Mouse (Mus musculus) midbrain, embryonic 14.5 days (tissue): ENCODE measurements around the gene Mocs1. TPM values are rescaled to one million over a fixed set of nuclear protein-coding genes. Genes with fewer than 3 reads are reported as not detected.
"Not testable (repeated sequence)": the region's sequence is repeated elsewhere in the genome, so short reads cannot be mapped to it uniquely, and the experiment has no call there.

Source experiments
- ATAC-seq: fragments of 200-750 bp; cut with Nextera tagmentation; 2 replicates; pipeline ENCODE4 v1.8.0; 2017; ENCODE audit warnings: moderate number of reproducible peaks, moderate library complexity; ENCODE audit not compliant: low FRiP score, low TSS enrichment
- DNase-seq: peaks from one replicate; pipeline ENCODE4 v3.0.0-alpha.2; 2015
- H3K27ac ChIP-seq: fragments of 300-500 bp; sonication (generic); replicated peaks from 2 replicates; pipeline ENCODE4 v1.5.1; 2014; ENCODE audit warnings: mild to moderate bottlenecking, low read depth, low read length, moderate library complexity
- H3K27me3 ChIP-seq: fragments of 300-500 bp; sonication (generic); 2 replicates; pipeline ENCODE4 v1.6.1; 2014; ENCODE audit warnings: low read length, control low read depth, mixed read lengths; ENCODE audit not compliant: control insufficient read depth, insufficient read depth
- H3K36me3 ChIP-seq: fragments of 300-500 bp; sonication (generic); 2 replicates; pipeline ENCODE4 v1.6.1; 2014; ENCODE audit warnings: low read length, control low read depth; ENCODE audit not compliant: control insufficient read depth, insufficient read depth
- H3K4me1 ChIP-seq: fragments of 300-500 bp; sonication (generic); 2 replicates; pipeline ENCODE4 v1.6.1; 2014; ENCODE audit warnings: mild to moderate bottlenecking, antibody characterized with exemption, low read length, control low read depth; ENCODE audit not compliant: control insufficient read depth, insufficient read depth
- H3K4me2 ChIP-seq: fragments of 300-500 bp; sonication (generic); 2 replicates; pipeline ENCODE4 v1.6.1; 2014; ENCODE audit warnings: mild to moderate bottlenecking, low read length, moderate library complexity
- H3K4me3 ChIP-seq: fragments of 300-500 bp; sonication (generic); replicated peaks from 2 replicates; pipeline ENCODE4 v1.5.1; 2014; ENCODE audit warnings: low read depth, low read length
- H3K9ac ChIP-seq: fragments of 300-500 bp; sonication (generic); replicated peaks from 2 replicates; pipeline ENCODE4 v1.6.1; 2014; ENCODE audit warnings: mild to moderate bottlenecking, low read length, moderate library complexity
- H3K9me3 ChIP-seq: fragments of 300-500 bp; sonication (generic); 2 replicates; pipeline ENCODE4 v1.6.1; 2016; ENCODE audit warnings: low read length, control low read depth, mixed read lengths; ENCODE audit not compliant: control insufficient read depth
- WGBS: fragments of 180-500 bp; shearing (Covaris S2); extraction: QIAGEN DNeasy Blood & Tissue Kit; methylation state at CpG from one replicate; pipeline ENCODE4 v1.1.7; 2014; 5-methylcytosine and 5-hydroxymethylcytosine counted together
- polyA plus RNA-seq: library from polyadenylated mRNA; unstranded; fragments of >200 nt; fragmentation: Nextera tagmentation; extraction: Ambion mirVana; gene quantifications from 2 replicates; pipeline ENCODE4 v1.2.1, GENCODE M21; 2014

Gene Mocs1
- polyA plus RNA-seq, 1 experiment from 2014 or later, result 4.0 TPM

- Histone ChIP-seq H3K27me3 (no peaks in the 10 kb centered on the region), H3K27ac (no peak overlapping the region), H3K9ac (no peak overlapping the region), H3K4me1 (no peaks in the 10 kb centered on the region), H3K9me3 (no peaks in the 10 kb centered on the region), H3K4me3 (no peak overlapping the region), H3K4me2 (no peak overlapping the region), H3K36me3 (peaks cover 9% of the 10 kb centered on the region; the same call in 1 of the 2 replicates)
- DNase-seq (no peak), ATAC-seq (no peak)
- WGBS, result 89% methylated on average over 6 of the region's 6 CpGs
These were observed 8.5 kb downstream of the Mocs1 start for GRCm38 (mm10) chr17:49436631-49437030.

GRCm38 (mm10) chr17:49437306-49437705 is 9.1 kb downstream of the Mocs1 start:
- not testable (repeated sequence) for DNase-seq, H3K27me3 ChIP-seq, H3K36me3 ChIP-seq, H3K4me2 ChIP-seq, H3K27ac ChIP-seq, H3K4me3 ChIP-seq, H3K9me3 ChIP-seq, H3K4me1 ChIP-seq, ATAC-seq, H3K9ac ChIP-seq

GRCm38 (mm10) chr17:49438822-49439574 is 10.8 kb downstream of the Mocs1 start:
- Histone ChIP-seq H3K4me2 (no peak overlapping the region), H3K4me1 (no peaks in the 10 kb centered on the region), H3K27ac (no peak overlapping the region), H3K9me3 (no peaks in the 10 kb centered on the region), H3K4me3 (no peak overlapping the region), H3K9ac (no peak overlapping the region), H3K36me3 (peaks cover 9% of the 10 kb centered on the region; the same call in 1 of the 2 replicates), H3K27me3 (no peaks in the 10 kb centered on the region)
- no peak for DNase-seq
- 87% methylated on average over 12 of the region's 12 CpGs for WGBS
- ATAC-seq, result no peak

- no peak overlapping the region for H3K4me3 ChIP-seq
- no peak overlapping the region for H3K4me2 ChIP-seq
- H3K27me3 ChIP-seq, result no peaks in the 10 kb centered on the region
- ATAC-seq (no peak), DNase-seq (no peak)
- peaks cover 9% of the 10 kb centered on the region; the same call in 1 of the 2 replicates for H3K36me3 ChIP-seq
- WGBS, result 89% methylated on average over 4 of the region's 4 CpGs
- H3K9ac ChIP-seq, result no peak overlapping the region
- H3K27ac ChIP-seq, result no peak overlapping the region
- H3K9me3 ChIP-seq, result no peaks in the 10 kb centered on the region
- no peaks in the 10 kb centered on the region for H3K4me1 ChIP-seq
These were observed 11.5 kb downstream of the Mocs1 start for GRCm38 (mm10) chr17:49439706-49440105.

GRCm38 (mm10) chr17:49440331-49441130 is 12.4 kb downstream of the Mocs1 start:
- WGBS, result 86% methylated on average over 14 of the region's 14 CpGs
- Histone ChIP-seq H3K27me3 (no peaks in the 10 kb centered on the region), H3K4me3 (no peak overlapping the region), H3K9ac (no peak overlapping the region), H3K4me1 (no peaks in the 10 kb centered on the region), H3K36me3 (0 out of 2 replicates have a peak, but pooled peaks cover 3% of the 10 kb centered on the region), H3K27ac (no peak overlapping the region), H3K9me3 (no peaks in the 10 kb centered on the region), H3K4me2 (no peak overlapping the region)
- ATAC-seq (no peak), DNase-seq (no peak)

- ATAC-seq, DNase-seq, H3K36me3 ChIP-seq, H3K4me1 ChIP-seq, H3K9ac ChIP-seq, H3K4me3 ChIP-seq, H3K4me2 ChIP-seq, H3K27ac ChIP-seq, H3K9me3 ChIP-seq, H3K27me3 ChIP-seq: not testable (repeated sequence)
- 92% methylated on average over 3 of the region's 3 CpGs for WGBS
These were observed 14.7 kb downstream of the Mocs1 start for GRCm38 (mm10) chr17:49442841-49443240.

- WGBS, result 78% methylated on average over 8 of the region's 9 CpGs
- H3K4me3 ChIP-seq, result no peak overlapping the region
- H3K9ac ChIP-seq, result no peak overlapping the region
- H3K36me3 ChIP-seq, result no peaks in the 10 kb centered on the region
- H3K27ac ChIP-seq, result no peak overlapping the region
- no peaks in the 10 kb centered on the region for H3K27me3 ChIP-seq
- DNase-seq, result no peak
- H3K4me2 ChIP-seq, result no peak overlapping the region
- ATAC-seq, result no peak
- no peaks in the 10 kb centered on the region for H3K4me1 ChIP-seq
- H3K9me3 ChIP-seq, result no peaks in the 10 kb centered on the region
These were observed 20.5 kb downstream of the Mocs1 start for GRCm38 (mm10) chr17:49448570-49449229.

- Histone ChIP-seq H3K27me3 (no peaks in the 10 kb centered on the region), H3K9me3 (no peaks in the 10 kb centered on the region), H3K9ac (no peak overlapping the region), H3K4me2 (no peak overlapping the region), H3K36me3 (no peaks in the 10 kb centered on the region), H3K4me3 (no peak overlapping the region), H3K4me1 (no peaks in the 10 kb centered on the region), H3K27ac (no peak overlapping the region)
- WGBS, result 90% methylated on average over 8 of the region's 8 CpGs
- DNase-seq (no peak), ATAC-seq (no peak)
These were observed 21.1 kb downstream of the Mocs1 start for GRCm38 (mm10) chr17:49449230-49449608.
